Mouse (Mus musculus): Measurements from ENCODE around the gene Rfng.
"Not testable (repeated sequence)": the region's sequence is repeated elsewhere in the genome, so short reads cannot be mapped to it uniquely, and the experiment has no call there.

The Rfng gene

DNA sequence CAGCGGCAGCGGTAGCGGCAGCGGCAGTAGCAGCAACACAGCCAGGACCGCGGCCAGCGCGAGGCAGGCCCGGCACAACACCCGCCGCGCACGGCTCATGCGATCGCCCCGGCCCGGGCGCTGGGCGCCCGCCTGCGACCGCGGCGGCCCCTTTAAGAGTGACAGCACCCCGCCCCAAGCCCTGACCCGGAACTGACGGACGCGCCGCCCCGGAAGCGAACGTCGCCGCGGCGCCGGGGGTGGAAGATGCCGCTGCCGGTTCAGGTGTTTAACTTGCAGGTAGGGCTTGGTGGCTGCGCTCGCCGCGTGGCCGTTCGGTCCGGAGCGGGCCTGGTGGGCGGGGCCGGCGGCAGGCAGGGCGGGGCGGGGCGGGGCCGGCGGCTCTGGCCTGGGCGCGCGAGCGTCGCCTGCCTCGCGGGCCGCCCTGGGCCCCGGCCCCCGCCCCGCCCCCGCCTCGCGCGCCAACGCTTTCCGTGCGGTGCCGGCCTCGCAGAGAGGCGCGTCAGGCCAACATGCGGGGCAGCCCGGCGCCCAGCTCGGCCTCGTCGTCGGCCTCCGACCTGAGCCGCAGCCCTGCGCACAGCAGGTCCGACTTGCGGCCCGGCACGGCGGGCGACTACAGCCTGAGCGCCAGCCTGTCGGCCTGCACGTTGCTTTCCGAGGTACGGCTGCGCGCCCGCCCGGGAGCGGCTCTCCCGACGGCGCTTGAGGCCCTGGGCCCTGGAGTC, at the start of gene Rfng, which contains the start of gene Gps1:
Gene Rfng (minus strand): TSS at position 144 of the 728 bp plus-strand sequence.
Gene Gps1 (plus strand): TSS at position 209 of the 728 bp plus-strand sequence.
- peak; percentile 79 for DNase-seq (ENCODE audit: low spot score)

DNA sequence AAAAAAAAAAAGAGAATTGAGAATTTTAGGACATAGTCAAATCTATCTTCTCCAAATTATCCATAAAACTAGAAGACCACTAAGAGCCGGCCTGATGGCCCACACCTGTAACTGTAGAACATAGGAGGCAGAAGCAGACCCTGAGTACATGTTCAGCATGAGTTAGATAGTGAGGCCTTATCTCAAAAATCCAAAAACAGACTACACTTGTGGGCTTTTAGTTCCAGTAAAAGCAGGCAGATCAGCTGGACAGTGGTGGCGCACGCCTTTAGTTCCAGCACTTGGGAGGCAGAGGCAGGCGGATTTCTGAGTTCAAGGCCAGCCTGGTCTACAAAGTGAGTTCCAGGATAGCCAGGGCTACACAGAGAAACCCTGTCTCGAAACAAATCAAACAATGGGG, 49.0 kb upstream of the Rfng start:
- not testable (repeated sequence) for DNase-seq (ENCODE audit: low spot score)

- DNase-seq (ENCODE audit: low spot score), result no peak
Observed at GRCm38 (mm10) chr11:120831659-120832440, 47.8 kb upstream of the Rfng start.

GRCm38 (mm10) chr11:120830686-120831085, 46.7 kb upstream of the Rfng start:
- DNase-seq (ENCODE audit: low spot score), result no peak

GRCm38 (mm10) chr11:120829757-120830532, 45.9 kb upstream of the Rfng start:
- no peak for DNase-seq (ENCODE audit: low spot score)

DNA sequence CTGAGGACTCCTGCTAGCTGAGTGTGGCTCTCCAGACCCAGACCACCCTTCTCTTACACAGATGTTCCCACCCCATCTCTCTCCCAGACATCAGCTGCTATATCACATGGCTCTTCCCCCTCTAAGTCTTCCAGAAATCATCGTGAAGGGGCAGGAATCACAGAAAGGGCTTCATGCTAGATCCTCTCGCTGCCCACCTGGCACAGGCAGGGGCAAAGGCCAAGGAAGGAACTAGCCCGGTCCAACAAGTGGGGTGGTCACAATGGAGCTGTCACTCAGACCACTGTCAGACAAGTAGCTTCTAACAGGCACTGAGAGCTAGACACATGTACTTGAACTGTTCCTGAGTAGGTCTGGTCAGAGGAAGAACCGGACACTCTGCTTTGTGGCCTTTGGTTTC, 44.4 kb upstream of the Rfng start:
- DNase-seq (ENCODE audit: low spot score), result no peak

- no peak for DNase-seq (ENCODE audit: low spot score)
Observed at GRCm38 (mm10) chr11:120826016-120826953, 42.3 kb upstream of the Rfng start.

DNA sequence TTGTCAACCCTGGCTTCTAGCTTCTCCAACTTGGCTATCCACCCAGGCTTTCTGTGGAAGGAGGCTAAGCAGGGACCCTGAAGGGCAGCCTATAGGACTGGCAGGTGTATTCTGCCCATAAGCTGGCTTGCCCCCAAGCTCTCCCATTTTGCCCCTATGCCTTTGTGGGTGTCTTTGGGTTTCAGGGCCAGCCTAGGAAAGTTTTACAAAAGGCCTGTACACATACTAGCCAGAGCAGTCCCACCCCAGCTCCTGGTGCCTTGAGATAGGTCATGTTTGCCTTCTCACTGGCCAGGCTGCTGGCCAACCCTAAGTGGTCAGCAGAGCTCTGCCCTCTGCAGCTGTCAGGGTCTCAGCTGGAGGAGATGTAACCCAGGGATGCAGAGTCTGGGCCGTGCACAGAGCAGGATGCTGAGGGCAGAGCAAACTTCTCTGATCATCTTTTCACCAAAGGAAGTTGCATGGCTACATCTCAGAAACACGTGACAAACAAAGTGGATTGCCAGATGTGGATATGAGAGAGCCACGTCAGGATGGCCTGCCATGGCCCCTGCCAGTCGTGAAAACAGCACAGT, 41.4 kb upstream of the Rfng start:
- DNase-seq (ENCODE audit: low spot score), result peak; percentile 39

DNA sequence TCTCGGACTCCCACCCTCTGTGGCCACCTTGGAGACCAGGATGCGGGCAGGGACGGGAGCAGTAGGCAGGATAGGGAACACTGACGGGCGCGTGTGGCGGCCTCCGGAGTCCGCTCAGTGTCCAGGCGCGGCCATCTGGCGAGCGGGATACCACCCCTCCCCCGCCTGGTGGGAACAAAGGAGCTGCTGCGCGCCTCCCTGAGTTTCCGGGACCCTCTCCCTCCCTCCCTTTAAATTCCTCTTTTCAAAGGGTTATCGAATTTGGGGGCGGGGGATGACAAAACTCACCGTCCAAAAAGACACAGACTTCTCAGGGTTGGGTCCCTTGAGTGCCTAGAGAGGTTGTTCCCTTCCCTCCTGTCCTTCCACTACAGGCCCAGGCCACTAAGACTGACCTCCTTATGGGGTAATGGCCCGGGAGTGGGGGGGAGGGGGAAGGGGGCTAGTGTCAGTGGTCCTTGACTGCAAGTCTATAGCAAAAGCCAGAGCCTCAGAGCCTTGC, 40.8 kb upstream of the Rfng start:
- DNase-seq (ENCODE audit: low spot score), result no peak

DNA sequence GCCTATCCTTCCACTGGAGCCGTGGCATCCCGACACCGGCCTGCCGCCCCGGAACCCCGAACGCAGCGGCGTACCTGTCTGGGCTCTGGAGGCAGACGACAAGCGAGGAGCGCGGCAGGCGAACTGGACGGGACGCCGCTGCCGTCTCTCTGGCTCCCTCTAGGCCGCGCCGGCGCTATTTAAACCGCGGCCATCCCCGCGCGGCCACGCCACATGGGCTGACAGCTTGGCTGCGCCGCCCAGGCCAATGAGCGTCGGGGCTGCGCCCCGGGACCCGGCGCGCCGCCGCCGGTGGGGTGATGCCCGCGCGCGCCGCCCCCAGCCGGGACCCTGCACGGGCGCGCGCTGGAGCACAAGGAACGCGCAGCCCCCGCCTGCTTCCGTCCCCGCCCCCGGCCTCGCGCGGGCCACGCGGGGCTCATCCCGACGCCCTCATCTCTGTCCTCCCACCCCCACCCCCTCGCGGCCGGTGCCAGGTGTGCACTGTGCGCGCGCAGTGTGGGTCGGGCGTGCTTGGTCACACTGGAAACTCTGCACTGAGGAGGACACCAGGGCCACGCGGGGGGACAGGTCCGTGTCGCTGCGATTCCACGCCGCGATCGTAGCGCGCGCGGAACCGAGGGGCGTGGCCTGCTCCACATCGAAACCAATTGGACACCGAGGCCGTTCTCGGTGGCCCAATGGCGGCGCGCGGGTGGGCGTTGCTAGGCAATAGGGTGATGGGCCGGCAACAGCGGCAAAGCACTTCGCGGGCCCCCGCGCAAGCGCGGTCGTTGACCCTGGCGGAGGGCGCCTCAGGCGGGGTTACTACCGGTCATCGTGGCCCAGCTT, 40.2 kb upstream of the Rfng start, which contains the start of gene Fasn:
Gene Fasn (minus strand): TSS at position 592 of the 831 bp plus-strand sequence.
- DNase-seq (ENCODE audit: low spot score), result peak; percentile 94

DNA sequence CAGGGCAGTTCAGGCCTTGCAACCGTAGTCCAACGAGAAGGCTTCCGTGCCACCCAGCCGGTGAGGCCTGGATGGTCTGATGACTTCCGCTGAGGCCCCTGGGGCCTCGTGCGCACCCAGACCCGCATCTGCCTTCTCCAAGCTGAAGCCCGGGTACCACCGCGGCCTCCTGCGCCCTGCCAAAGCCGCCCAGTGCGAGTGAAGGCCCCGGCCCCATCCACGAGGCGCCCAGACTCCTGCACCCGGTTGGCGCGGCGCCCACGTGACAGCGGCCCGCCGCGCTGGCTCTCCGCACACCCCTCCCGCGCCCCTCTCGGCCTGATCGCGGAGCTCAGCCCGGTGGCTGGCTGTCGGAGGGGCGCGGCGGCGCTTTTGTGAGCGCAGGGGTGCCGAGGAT, 39.5 kb upstream of the Rfng start:
- no peak for DNase-seq (ENCODE audit: low spot score)

DNA sequence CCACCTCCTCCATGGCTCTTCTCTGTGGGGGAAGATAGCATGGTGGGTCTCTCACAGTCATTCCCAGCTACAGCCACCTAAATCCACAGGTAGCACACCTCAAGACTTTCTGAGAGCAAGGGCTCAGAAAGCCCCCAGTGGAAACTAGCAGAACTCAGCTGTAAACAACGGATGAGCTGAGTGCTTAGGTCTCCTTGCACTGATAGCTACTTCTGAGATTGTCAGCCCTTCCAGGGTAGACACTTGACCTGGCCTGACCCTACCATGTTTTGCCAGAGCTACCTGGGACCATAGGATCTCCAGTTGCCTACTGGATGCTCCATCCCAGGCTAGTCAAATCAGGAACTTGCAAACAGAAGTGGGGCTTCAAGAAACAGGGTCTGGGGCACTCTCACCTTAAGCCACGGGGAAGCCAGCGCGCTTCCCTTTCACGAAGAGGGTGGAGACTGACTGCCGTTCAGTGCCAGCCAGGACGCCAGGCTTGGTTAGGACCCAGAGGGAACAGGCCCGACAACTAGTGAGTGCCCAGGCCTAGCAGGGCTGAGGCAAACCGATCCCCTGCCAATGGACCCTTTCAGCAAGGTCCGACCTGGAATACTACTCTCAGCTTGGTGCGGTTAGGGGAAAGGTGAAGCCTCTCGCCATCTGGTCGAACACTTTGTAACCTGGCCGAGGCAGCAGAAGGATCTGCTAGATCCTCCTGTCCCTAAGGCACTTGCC, 39.0 kb upstream of the Rfng start:
- DNase-seq (ENCODE audit: low spot score), result no peak

- no peak for DNase-seq (ENCODE audit: low spot score)
Observed at GRCm38 (mm10) chr11:120822321-120822720, 38.3 kb upstream of the Rfng start.

- no peak for DNase-seq (ENCODE audit: low spot score)
Observed at GRCm38 (mm10) chr11:120821076-120821922, 37.3 kb upstream of the Rfng start.

- no peak for DNase-seq (ENCODE audit: low spot score)
Observed at GRCm38 (mm10) chr11:120820546-120820945, 36.5 kb upstream of the Rfng start.

GRCm38 (mm10) chr11:120819556-120819955, 35.5 kb upstream of the Rfng start:
- DNase-seq (ENCODE audit: low spot score), result no peak

- DNase-seq (ENCODE audit: low spot score), result no peak
Observed at GRCm38 (mm10) chr11:120818251-120818650, 34.2 kb upstream of the Rfng start.

DNA sequence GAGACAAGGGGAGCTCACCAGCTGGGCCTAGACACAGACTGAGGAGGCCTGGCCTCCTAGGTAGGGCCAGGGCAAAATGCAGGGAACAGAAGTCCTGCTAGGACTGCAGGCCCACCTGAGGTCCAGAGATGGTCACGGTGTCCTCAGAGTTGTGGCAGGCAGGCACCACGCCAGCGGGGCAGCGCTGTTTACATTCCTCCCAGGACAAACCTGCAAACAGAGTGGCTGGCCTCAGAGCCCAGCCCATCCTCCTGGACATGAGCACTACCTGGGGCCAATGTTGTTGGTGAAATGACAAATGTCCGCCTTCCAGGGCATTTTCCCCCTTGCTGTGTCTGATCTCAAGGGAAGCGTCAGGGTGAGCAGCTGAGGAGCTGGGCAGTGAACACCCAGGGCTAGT, 33.4 kb upstream of the Rfng start:
- no peak for DNase-seq (ENCODE audit: low spot score)
